19 mouse cellular contexts compared by ENCODE assay signal in genomic region chr7:81899361-81899760, GRCm38 (mm10). TPM values are rescaled to one million over a fixed set of nuclear protein-coding genes. Genes with fewer than 3 reads are reported as not detected.
"Had no signal": no experiment of that assay in that cellular context is flagged by ENCODE, and none has a peak within 500 bp of the region (broad histone marks: within the 10 kb centered on the region; RNA-seq: fewer than 3 reads in every experiment).

No protein-coding gene starts in this region.

- DNase-seq: kidney, adult 11 months; kidney, postnatal 14 days; left cerebral cortex, postnatal 4 days; lung, adult 18-20 months; right cerebral cortex, postnatal 14 days; thymus, postnatal 4 days had no signal

- H3K27ac ChIP-seq: limb, embryonic 13.5 days; liver, embryonic 14.5 days; midbrain, embryonic 12.5 days; neural tube, embryonic 13.5 days had no signal

- H3K27me3 ChIP-seq: limb, embryonic 13.5 days; midbrain, embryonic 12.5 days; neural tube, embryonic 13.5 days had no signal

- ATAC-seq: midbrain, embryonic 16.5 days had no signal

- H3K9me3 ChIP-seq: limb, embryonic 13.5 days; midbrain, embryonic 12.5 days; neural tube, embryonic 13.5 days had no signal

- H3K4me1 ChIP-seq: midbrain, embryonic 12.5 days had no signal

- H3K4me2 ChIP-seq: limb, embryonic 13.5 days; midbrain, embryonic 12.5 days; neural tube, embryonic 13.5 days had no signal

- H3K9ac ChIP-seq: limb, embryonic 13.5 days; liver, embryonic 14.5 days; midbrain, embryonic 12.5 days; neural tube, embryonic 13.5 days had no signal

- H3K4me3 ChIP-seq: limb, embryonic 13.5 days; midbrain, embryonic 12.5 days; neural tube, embryonic 13.5 days had no signal

RNA-seq across cellular contexts. Expression of gene Gm10160, which starts 43.8 kb away (rescaled TPM):
- total RNA-seq: layer of hippocampus, adult 18-20 months; layer of hippocampus, postnatal 10 days; left cerebral cortex, postnatal 10 days; left cerebral cortex, postnatal 4 days; liver, adult 2 months; megakaryocyte-erythroid progenitor cell, adult 5-6 weeks had no signal
- polyA plus RNA-seq: limb, embryonic 13.5 days; liver, adult 2 months; liver, embryonic 14.5 days; lung, embryonic 16.5 days; midbrain, embryonic 12.5 days; midbrain, embryonic 16.5 days; neural tube, embryonic 13.5 days; stomach, embryonic 16.5 days; thymus, postnatal 0 days had no signal
